Mouse (Mus musculus): Measurements from ENCODE around the gene Prex1. TPM values are rescaled to one million over a fixed set of nuclear protein-coding genes. Genes with fewer than 3 reads are reported as not detected.

Gene Prex1
- polyA plus RNA-seq, 1 experiment from 2014 or later, result 27.4 TPM

DNA sequence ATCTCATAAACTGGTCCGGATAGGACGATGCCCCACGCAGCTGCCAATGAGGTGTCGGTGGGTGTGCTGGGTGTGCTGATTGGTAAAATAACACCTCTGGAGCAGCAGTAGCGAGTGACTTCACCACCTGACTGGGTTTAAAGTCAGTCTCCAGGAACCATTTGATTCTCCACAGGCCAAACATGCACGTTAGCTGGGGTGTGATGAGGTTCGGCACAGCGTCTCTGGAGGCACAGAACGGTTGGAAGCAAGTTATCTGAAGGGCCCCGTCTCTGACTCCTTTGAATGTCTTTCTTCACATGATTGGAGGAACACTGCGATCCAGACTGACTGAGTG lies 159.5 kb downstream of the Prex1 start:
- H3K4me2 ChIP-seq, result no peak overlapping the region
- 82% methylated on average over 11 of the region's 11 CpGs for WGBS
- no peak overlapping the region for H3K27ac ChIP-seq (replicated peaks)
- no peak for ATAC-seq (ENCODE audit: low FRiP score, low read depth)
- no peaks in the 10 kb centered on the region for H3K27me3 ChIP-seq
- peaks cover 36% of the 10 kb centered on the region for H3K4me1 ChIP-seq (replicated peaks)
- H3K4me3 ChIP-seq, result no peak overlapping the region
- H3K9me3 ChIP-seq, result no peaks in the 10 kb centered on the region
- H3K9ac ChIP-seq, result no peak overlapping the region
- H3K36me3 ChIP-seq, result no peaks in the 10 kb centered on the region

DNA sequence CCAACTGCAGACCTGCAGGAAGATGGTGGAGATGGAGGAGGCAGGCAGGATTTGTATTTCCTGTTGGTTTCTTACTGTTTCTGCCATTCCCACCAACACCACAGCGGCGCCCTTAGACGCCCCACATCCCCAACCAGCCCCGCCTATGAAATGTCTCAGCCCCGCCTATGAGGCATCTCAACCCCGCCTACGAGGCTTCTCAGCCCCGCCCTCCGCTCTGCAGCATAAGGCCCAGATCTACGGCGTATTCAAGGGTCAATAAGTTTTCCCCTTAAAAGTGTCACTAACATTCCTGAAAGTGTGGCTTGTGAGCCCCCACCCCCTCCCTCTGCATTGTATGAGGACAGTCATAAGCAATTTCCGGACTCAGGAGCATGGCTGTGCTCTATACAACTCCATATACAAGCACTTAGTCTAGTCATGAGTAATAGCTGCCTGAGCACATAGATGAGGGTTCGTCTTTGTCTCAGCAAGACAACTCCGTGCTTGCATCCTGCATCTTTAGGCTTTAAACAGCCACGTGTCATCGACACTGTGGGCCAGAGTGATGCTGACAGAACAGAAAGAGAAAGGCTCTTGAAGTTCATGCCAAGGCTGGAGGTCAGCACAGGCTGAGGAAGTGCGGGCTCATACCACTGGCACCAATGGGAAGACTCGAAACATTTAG lies 160.0 kb downstream of the Prex1 start:
- Histone ChIP-seq H3K36me3 (no peaks in the 10 kb centered on the region), H3K9me3 (no peaks in the 10 kb centered on the region), H3K27me3 (no peaks in the 10 kb centered on the region), H3K4me2 (no peak overlapping the region), H3K9ac (no peak overlapping the region), H3K4me1 (replicated peaks) (peaks cover 34% of the 10 kb centered on the region), H3K27ac (replicated peaks) (no peak overlapping the region), H3K4me3 (no peak overlapping the region)
- no peak for ATAC-seq (ENCODE audit: low FRiP score, low read depth)
- 41% methylated on average over 18 of the region's 18 CpGs for WGBS

DNA sequence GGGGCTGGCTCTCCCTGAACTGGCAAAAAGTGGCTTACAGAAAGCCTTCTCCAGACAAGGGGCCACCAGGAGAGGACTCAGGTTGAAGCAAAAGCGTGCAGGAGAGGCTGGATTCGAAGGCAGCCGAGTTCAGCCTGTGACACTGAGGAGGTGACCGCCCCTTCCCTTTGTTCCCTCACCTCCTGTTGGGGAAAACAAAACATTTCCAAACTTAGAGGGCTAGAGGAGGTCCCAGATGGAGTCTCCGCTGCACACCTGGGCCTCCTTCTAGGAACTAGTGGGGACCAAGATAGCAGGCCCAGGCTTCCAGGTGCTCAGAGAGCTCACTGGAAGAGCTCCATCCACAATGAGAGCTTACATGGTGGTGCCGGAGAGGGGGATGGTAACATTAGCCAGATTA lies 161.0 kb downstream of the Prex1 start:
- Histone ChIP-seq H3K4me1 (replicated peaks) (peaks cover 28% of the 10 kb centered on the region), H3K36me3 (no peaks in the 10 kb centered on the region), H3K4me2 (no peak overlapping the region), H3K9ac (no peak overlapping the region), H3K27me3 (no peaks in the 10 kb centered on the region), H3K9me3 (no peaks in the 10 kb centered on the region), H3K4me3 (no peak overlapping the region), H3K27ac (replicated peaks) (no peak overlapping the region)
- 30% methylated on average over 6 of the region's 6 CpGs for WGBS
- ATAC-seq (ENCODE audit: low FRiP score, low read depth), result no peak

DNA sequence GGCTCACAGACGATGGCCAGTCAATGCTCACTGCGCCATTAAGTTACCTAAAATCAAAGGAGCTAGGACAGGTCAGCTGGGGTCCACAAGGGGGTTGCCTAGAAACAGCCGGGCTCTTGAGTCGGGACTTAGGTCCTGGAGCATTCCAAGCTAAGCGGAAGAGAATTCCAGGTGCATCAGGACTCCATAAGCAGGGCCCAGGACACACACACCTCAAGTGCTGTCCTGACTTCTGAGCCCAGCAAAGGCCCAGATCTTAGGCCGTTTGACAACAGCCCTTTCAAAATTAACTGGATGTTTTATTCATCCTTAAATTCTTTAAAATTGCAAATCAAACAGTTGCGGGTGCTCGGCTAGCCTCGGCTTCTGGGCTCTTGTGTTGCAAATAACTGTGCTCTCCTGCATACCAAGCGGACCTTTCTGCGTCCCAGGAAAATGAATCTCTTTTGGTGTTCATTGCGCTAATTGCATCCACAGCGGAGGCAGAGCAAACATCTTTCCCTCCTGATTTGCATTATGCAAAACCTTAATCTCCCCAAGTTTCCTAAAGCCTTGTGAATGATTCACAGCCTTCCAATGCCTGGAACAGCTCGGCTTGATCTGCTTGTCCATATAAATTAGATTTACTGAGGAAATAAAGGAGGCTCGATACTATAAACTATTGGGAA lies 161.7 kb downstream of the Prex1 start:
- H3K9ac ChIP-seq, result no peak overlapping the region
- no peaks in the 10 kb centered on the region for H3K9me3 ChIP-seq
- no peak overlapping the region for H3K27ac ChIP-seq (replicated peaks)
- no peak overlapping the region for H3K4me3 ChIP-seq
- peaks cover 28% of the 10 kb centered on the region for H3K4me1 ChIP-seq (replicated peaks)
- no peaks in the 10 kb centered on the region for H3K36me3 ChIP-seq
- no peak for ATAC-seq (ENCODE audit: low FRiP score, low read depth)
- 29% methylated on average over 15 of the region's 15 CpGs for WGBS
- no peak overlapping the region for H3K4me2 ChIP-seq
- H3K27me3 ChIP-seq, result no peaks in the 10 kb centered on the region

DNA sequence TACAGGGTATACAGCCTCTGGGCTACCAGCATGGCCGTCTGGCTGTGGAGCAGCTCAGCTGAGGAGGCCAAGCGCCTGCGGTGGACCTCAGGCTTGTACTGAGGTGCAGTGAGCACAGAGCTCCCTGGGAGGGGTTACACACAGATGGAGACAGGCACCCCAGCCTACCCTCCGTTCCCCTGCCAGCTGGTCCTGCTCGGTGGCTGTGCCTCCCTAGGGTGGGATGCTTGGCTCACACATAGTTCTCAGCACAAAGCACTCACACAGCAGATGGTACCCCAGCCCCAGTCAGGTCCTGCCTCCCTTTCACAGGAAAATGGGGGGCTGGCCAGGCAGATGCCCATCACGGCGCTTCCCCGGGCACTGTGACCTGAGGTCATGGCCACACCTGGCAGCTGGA lies 163.8 kb downstream of the Prex1 start:
- no peak overlapping the region for H3K9ac ChIP-seq
- no peaks in the 10 kb centered on the region for H3K9me3 ChIP-seq
- WGBS, result 37% methylated on average over 8 of the region's 8 CpGs
- H3K27ac ChIP-seq (replicated peaks), result no peak overlapping the region
- H3K36me3 ChIP-seq, result no peaks in the 10 kb centered on the region
- no peak overlapping the region for H3K4me2 ChIP-seq
- peak; percentile 62; the same call in 1 of the 2 replicates for ATAC-seq (ENCODE audit: low FRiP score, low read depth)
- H3K27me3 ChIP-seq, result no peaks in the 10 kb centered on the region
- peaks cover 28% of the 10 kb centered on the region for H3K4me1 ChIP-seq (replicated peaks)
- no peak overlapping the region for H3K4me3 ChIP-seq

DNA sequence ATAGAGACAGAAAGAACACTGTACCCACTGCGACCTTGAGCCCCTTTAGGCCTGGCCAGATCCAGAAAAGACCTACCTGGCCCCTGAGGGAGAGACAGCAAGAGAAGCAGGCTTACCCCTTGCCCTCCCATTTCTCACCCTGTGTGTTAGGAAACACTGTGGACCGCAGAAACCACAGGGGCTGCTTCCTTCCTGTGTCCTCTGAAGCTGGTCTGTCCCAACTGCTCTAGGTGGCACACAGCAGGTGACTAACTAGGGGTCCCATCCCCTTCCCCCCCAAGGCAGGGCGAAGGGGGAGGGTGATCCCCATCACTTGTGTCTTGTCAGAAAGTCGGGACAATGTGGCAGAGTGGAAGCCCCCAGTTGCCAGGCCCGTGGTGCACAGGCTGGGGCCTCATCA lies 164.6 kb downstream of the Prex1 start:
- H3K4me1 ChIP-seq (replicated peaks), result peaks cover 28% of the 10 kb centered on the region
- H3K27ac ChIP-seq (replicated peaks), result no peak overlapping the region
- H3K9me3 ChIP-seq, result no peaks in the 10 kb centered on the region
- H3K27me3 ChIP-seq, result no peaks in the 10 kb centered on the region
- no peaks in the 10 kb centered on the region for H3K36me3 ChIP-seq
- no peak overlapping the region for H3K9ac ChIP-seq
- no peak overlapping the region for H3K4me2 ChIP-seq
- H3K4me3 ChIP-seq, result no peak overlapping the region
- ATAC-seq (ENCODE audit: low FRiP score, low read depth), result no peak
- WGBS, result 84% methylated on average over 5 of the region's 5 CpGs

DNA sequence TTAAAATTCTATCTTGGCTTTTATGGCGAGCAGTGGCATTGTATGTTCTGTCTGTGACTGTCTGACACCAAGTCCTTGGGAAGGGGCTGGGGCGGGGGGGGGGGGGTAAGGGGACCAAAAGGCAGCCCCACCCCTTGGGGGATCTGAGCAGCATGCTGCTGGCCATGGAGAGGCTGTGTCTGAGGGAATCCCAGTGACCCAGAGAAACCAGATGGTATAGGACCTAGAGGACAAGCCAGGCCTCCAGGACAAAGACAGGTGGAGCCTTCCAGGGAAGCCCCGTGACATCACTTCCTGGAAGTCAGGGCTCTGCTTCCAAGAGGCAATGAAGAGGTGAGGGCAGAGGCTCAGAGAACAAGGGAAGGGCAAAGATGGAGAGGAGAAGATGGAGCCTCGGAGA lies 168.1 kb downstream of the Prex1 start:
- Histone ChIP-seq H3K9ac (no peak overlapping the region), H3K27me3 (no peaks in the 10 kb centered on the region), H3K4me1 (replicated peaks) (peaks cover 23% of the 10 kb centered on the region), H3K4me3 (no peak overlapping the region), H3K36me3 (no peaks in the 10 kb centered on the region), H3K4me2 (no peak overlapping the region), H3K9me3 (no peaks in the 10 kb centered on the region), H3K27ac (replicated peaks) (no peak overlapping the region)
- WGBS, result 74% methylated on average over 4 of the region's 4 CpGs
- ATAC-seq (ENCODE audit: low FRiP score, low read depth), result no peak

DNA sequence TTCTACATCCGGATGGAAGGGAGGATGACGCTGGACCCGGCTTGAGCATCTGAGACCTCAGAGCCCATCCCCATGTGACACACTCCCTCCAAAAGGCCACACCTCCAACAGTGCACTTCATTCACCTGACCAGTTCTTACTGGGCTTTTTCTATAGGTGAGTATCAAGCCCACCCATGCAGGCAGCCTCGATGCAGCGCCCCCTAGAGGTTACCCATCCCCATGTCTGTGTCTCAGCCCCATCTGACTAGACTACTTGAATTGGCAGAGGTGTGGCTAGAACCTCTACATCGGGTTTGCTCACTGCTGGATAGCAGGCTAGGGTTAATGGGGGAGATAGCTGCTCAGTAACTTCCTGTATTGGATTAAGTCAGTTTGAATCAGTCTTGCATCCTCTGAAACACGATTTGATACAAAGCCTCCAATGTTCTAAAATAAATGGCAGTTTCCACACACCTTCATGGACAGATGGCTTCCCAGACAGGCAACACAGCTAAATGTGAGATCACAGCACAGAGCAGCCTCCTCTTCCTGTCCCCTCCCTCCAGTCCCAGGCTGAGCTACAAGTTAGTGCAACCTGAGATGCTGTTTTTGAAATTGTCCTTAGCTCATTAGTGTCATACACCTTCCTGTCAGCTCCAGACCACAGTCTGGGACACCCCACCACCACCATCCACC lies 168.9 kb downstream of the Prex1 start:
- no peaks in the 10 kb centered on the region for H3K27me3 ChIP-seq
- no peak overlapping the region for H3K4me2 ChIP-seq
- no peak for ATAC-seq (ENCODE audit: low FRiP score, low read depth)
- no peak overlapping the region for H3K9ac ChIP-seq
- H3K27ac ChIP-seq (replicated peaks), result no peak overlapping the region
- WGBS, result 61% methylated on average over 7 of the region's 7 CpGs
- H3K9me3 ChIP-seq, result no peaks in the 10 kb centered on the region
- H3K36me3 ChIP-seq, result no peaks in the 10 kb centered on the region
- H3K4me1 ChIP-seq (replicated peaks), result peaks cover 16% of the 10 kb centered on the region
- no peak overlapping the region for H3K4me3 ChIP-seq

DNA sequence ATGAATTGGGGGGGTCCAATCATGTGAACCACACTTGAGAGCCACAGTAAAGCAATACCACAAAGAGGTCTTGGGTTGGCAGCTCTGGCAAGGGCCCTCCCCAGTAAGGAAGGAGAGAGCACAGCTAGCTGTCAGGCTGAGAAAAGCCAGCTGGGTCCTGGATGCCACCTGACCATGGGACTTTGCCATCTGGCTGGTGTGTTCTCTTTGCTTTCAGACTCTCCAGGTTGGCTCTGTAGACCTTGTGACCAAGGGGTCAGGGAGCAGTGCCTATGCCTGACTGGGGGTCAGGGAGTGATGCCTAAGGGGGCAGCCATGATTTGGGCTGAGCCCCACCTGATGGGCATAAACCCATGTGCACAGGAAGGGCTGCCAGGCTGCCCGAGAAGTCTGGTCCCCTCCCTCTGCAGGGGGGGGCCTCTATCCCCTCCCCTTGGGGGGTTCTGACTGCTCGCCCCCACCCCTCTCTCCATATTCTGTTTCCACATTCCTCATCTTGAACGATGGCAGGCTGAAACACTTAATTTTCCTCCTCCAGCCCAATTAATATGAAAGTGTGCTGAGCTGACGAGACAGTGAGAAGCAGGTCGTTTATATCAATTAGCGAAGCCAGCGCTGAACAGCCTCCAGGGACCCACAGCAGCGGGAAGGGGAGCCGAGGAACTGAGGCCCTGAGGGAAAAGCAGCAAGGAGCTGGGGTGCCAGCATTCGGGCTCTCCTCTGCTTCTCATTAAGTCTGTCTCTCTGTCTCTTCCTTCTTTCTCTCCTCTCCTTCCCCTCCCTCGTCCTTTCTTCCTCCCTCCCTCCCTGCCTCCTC lies 172.3 kb downstream of the Prex1 start:
- peak overlapping the region; percentile 28; the same call in 1 of the 2 replicates for H3K27ac ChIP-seq (replicated peaks)
- H3K36me3 ChIP-seq, result no peaks in the 10 kb centered on the region
- no peak overlapping the region for H3K4me3 ChIP-seq
- peaks cover 14% of the 10 kb centered on the region for H3K4me1 ChIP-seq (replicated peaks)
- no peak overlapping the region for H3K9ac ChIP-seq
- H3K9me3 ChIP-seq, result no peaks in the 10 kb centered on the region
- peak; percentile 52; the same call in 1 of the 2 replicates for ATAC-seq (ENCODE audit: low FRiP score, low read depth)
- no peaks in the 10 kb centered on the region for H3K27me3 ChIP-seq
- peak overlapping the region; percentile 23; the same call in 1 of the 2 replicates for H3K4me2 ChIP-seq
- 21% methylated on average over 11 of the region's 11 CpGs for WGBS

DNA sequence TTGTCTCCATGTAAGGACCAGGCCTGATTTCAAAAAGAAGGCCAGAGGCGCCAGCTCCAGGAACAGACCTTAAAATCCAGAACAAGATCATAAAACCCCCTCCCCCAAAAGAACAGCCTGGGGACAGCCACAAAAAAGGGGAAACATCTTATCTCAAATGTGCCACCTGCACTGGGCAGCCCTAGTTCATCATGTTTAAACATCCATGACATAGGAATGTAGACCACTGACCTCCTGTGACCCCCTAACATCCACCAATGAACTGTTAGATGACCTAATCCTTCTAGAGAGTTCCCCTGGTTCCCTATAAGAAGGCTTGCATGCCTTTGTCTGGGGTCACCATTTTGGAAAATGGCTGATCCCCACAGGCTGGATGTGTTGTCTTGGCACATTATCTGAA lies 173.4 kb downstream of the Prex1 start:
- H3K36me3 ChIP-seq, result no peaks in the 10 kb centered on the region
- ATAC-seq (ENCODE audit: low FRiP score, low read depth), result no peak
- H3K9me3 ChIP-seq, result no peaks in the 10 kb centered on the region
- H3K4me3 ChIP-seq, result no peak overlapping the region
- no peaks in the 10 kb centered on the region for H3K27me3 ChIP-seq
- no peak overlapping the region for H3K4me2 ChIP-seq
- WGBS, result 86% methylated on average over 1 of the region's 1 CpGs
- H3K4me1 ChIP-seq (replicated peaks), result peaks cover 14% of the 10 kb centered on the region
- H3K9ac ChIP-seq, result no peak overlapping the region
- no peak overlapping the region for H3K27ac ChIP-seq (replicated peaks)

DNA sequence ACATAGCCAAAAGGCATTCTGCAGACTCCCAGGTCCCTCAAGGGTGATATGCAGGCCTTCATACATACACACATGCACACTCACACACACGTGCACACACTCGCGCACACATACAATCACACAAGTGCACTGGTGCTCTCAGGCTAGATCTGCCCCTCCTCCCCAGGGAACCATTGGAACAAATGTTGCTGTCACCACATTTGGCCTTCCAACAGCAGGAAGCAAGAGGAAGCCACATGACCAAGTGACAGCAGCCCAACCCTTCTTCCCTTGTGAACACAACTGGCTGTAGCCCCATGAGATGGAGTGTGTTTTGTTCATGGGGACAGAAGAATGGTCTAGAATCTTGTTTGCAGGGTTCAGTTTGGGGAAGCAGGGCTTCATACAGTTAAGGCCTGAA lies 176.7 kb downstream of the Prex1 start:
- no peak for ATAC-seq (ENCODE audit: low FRiP score, low read depth)
- Histone ChIP-seq H3K9ac (no peak overlapping the region), H3K9me3 (no peaks in the 10 kb centered on the region), H3K4me3 (no peak overlapping the region), H3K36me3 (no peaks in the 10 kb centered on the region), H3K27me3 (no peaks in the 10 kb centered on the region), H3K4me1 (replicated peaks) (peaks cover 11% of the 10 kb centered on the region), H3K27ac (replicated peaks) (no peak overlapping the region), H3K4me2 (no peak overlapping the region)
- WGBS, result 94% methylated on average over 3 of the region's 3 CpGs

DNA sequence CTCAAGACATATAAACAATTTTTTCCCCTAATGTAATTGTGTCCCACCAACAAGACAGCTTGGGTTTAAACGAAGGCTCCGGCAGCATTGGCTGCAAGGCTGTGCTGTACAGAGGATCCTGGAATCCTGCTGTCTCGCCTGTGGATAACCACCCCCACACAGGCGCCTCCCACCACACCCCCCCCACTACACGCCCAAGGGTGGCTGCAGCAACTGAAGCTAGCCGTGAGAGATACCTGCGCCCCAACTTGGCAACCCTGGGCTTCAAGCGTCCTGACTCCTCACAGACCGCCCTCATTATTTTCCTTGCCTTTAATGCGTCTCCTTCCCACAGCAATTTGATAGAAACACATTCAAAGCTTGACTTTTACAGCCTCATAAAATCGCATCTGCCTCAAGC lies 178.1 kb downstream of the Prex1 start:
- WGBS, result 88% methylated on average over 11 of the region's 11 CpGs
- no peak overlapping the region for H3K4me2 ChIP-seq
- H3K4me1 ChIP-seq (replicated peaks), result no peaks in the 10 kb centered on the region
- no peak overlapping the region for H3K4me3 ChIP-seq
- no peaks in the 10 kb centered on the region for H3K36me3 ChIP-seq
- H3K27me3 ChIP-seq, result no peaks in the 10 kb centered on the region
- no peaks in the 10 kb centered on the region for H3K9me3 ChIP-seq
- H3K27ac ChIP-seq (replicated peaks), result no peak overlapping the region
- no peak overlapping the region for H3K9ac ChIP-seq
- ATAC-seq (ENCODE audit: low FRiP score, low read depth), result no peak

All from hindbrain, embryonic 15.5 days (tissue).